Mouse (Mus musculus) spleen, adult 2 months (tissue): ENCODE results near the gene Fam25c.

ENCODE experiments used
- CTCF ChIP-seq: fragments of 200-500 bp; IDR thresholded peaks from 2 replicates; pipeline ENCODE4 v1.5.1; 2011; ENCODE audit warnings: mild to moderate bottlenecking, inconsistent platforms; ENCODE audit not compliant: insufficient read depth, insufficient read length, insufficient replicate concordance; ENCODE audit errors: extremely low read depth
- POLR2A ChIP-seq: fragments of 200-500 bp; IDR thresholded peaks from 2 replicates; pipeline ENCODE4 v1.6.1; 2011; ENCODE audit warnings: low read depth, low read length, inconsistent platforms

GRCm38 (mm10) chr14:34323576-34324085 is 31.6 kb downstream of the Fam25c start:
- TF ChIP-seq CTCF: no peak
- no peak for TF ChIP-seq POLR2A
